Mouse (Mus musculus) lung, embryonic 15.5 days (tissue): ENCODE measurements around the gene Chd2. TPM values are rescaled to one million over a fixed set of nuclear protein-coding genes. Genes with fewer than 3 reads are reported as not detected.

Source experiments
- ATAC-seq: fragments of 200-750 bp; cut with Nextera tagmentation; 2 replicates; pipeline ENCODE4 v1.8.0; 2017; ENCODE audit warnings: moderate number of reproducible peaks, borderline replicate concordance; ENCODE audit not compliant: low FRiP score, low TSS enrichment; ENCODE audit errors: extremely low read depth
- H3K27ac ChIP-seq: fragments of 300-500 bp; sonication (generic); 2 replicates; pipeline ENCODE4 v1.5.1; 2015; ENCODE audit warnings: moderate library complexity, mild to moderate bottlenecking, inconsistent platforms
- H3K27me3 ChIP-seq: fragments of 300-500 bp; sonication (generic); 2 replicates; pipeline ENCODE4 v1.6.1; 2015; ENCODE audit warnings: inconsistent platforms
- H3K36me3 ChIP-seq: fragments of 300-500 bp; sonication (generic); 2 replicates; pipeline ENCODE4 v1.6.1; 2015; ENCODE audit warnings: inconsistent platforms
- H3K4me1 ChIP-seq: fragments of 300-500 bp; sonication (generic); 2 replicates; pipeline ENCODE4 v1.6.1; 2015; ENCODE audit warnings: inconsistent platforms
- H3K4me2 ChIP-seq: fragments of 300-500 bp; sonication (generic); 2 replicates; pipeline ENCODE4 v1.6.1; 2015; ENCODE audit warnings: inconsistent platforms, mild to moderate bottlenecking, moderate library complexity
- H3K4me3 ChIP-seq: fragments of 300-500 bp; sonication (generic); 2 replicates; pipeline ENCODE4 v1.5.1; 2015; ENCODE audit warnings: mild to moderate bottlenecking, inconsistent platforms
- H3K9ac ChIP-seq: fragments of 300-500 bp; sonication (generic); 2 replicates; pipeline ENCODE4 v1.6.1; 2015; ENCODE audit warnings: inconsistent platforms
- H3K9me3 ChIP-seq: fragments of 300-500 bp; sonication (generic); 2 replicates; pipeline ENCODE4 v1.6.1; 2016; ENCODE audit warnings: inconsistent platforms
- WGBS: fragments of 180-500 bp; shearing (Covaris S2); methylation state at CpG from one replicate; pipeline ENCODE4 v1.1.7; 2015; 5-methylcytosine and 5-hydroxymethylcytosine counted together
- polyA plus RNA-seq: library from polyadenylated mRNA; unstranded; fragments of >200 nt; fragmentation: Nextera tagmentation; extraction: Ambion mirVana; gene quantifications from 2 replicates; pipeline ENCODE4 v1.2.1, GENCODE M21; 2015

The Chd2 gene
- polyA plus RNA-seq, 1 experiment from 2014 or later = 59.0 TPM

DNA sequence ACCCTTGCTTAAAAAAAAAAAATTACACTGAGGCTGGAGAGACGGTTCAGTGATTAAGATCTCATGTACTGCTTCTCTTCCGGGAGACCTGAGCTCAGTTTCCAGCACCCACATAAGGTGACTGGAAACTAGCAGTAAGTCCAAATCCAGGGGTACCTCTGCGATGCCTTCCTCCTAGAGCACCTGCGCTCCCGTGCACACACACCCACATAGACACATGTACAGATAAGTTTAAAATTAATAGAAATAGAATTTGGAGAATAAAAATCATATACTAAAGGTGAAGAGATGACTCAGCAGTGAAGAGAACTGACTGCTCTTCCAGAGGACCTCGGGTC is 18.2 kb upstream of the Chd2 start:
- Histone ChIP-seq H3K36me3 (no peaks in the 10 kb centered on the region), H3K9ac (peak overlapping the region; percentile 66)
- 68% methylated on average over 6 of the region's 6 CpGs for WGBS

DNA sequence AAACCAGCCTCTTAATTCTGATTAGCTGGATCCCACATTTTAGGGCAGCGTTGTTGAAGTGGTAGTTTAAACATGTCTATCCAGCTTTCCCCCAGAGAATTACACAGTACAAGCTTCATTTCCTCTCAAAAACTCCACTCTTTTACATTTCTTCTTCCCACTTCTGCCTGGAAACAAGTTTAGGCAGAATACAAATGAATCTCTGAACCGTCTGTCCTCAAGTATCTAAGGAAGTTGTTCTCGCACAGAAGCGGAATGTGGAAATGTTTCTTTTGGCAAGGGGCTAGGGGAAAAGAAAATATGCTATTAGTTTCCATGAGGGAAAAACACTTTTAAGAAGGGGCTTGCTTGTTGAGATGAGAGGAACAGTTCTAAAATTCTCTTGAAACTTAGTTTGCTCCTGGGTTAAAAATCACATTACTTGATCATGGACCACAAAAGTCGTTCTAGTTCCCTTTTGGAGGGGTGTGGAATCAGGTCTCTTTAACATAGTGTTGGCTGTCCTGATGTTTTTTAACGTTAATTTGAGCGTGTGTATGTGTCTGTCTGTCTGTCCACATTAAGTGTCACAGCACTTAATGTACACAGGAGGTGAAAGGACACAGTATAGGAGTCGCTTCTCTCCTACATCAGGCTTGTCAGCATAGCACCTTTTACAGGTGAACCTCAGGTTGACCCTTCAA is 17.7 kb upstream of the Chd2 start:
- Histone ChIP-seq H3K9ac (peak overlapping the region; percentile 66), H3K27me3 (no peaks in the 10 kb centered on the region), H3K27ac (peak overlapping the region; percentile 98), H3K9me3 (no peaks in the 10 kb centered on the region), H3K36me3 (no peaks in the 10 kb centered on the region), H3K4me3 (peak overlapping the region; percentile 54), H3K4me1 (peaks cover 10% of the 10 kb centered on the region), H3K4me2 (peak overlapping the region; percentile 64)
- 5% methylated on average over 8 of the region's 8 CpGs for WGBS
- ATAC-seq = no peak

More for the DNA sequence above, 18.2 kb upstream of the Chd2 start:
- Histone ChIP-seq H3K27me3 (no peaks in the 10 kb centered on the region), H3K4me1 (peaks cover 10% of the 10 kb centered on the region), H3K4me3 (peak overlapping the region; percentile 54), H3K27ac (peak overlapping the region; percentile 98), H3K9me3 (no peaks in the 10 kb centered on the region), H3K4me2 (peak overlapping the region; percentile 64)
- ATAC-seq = no peak

DNA sequence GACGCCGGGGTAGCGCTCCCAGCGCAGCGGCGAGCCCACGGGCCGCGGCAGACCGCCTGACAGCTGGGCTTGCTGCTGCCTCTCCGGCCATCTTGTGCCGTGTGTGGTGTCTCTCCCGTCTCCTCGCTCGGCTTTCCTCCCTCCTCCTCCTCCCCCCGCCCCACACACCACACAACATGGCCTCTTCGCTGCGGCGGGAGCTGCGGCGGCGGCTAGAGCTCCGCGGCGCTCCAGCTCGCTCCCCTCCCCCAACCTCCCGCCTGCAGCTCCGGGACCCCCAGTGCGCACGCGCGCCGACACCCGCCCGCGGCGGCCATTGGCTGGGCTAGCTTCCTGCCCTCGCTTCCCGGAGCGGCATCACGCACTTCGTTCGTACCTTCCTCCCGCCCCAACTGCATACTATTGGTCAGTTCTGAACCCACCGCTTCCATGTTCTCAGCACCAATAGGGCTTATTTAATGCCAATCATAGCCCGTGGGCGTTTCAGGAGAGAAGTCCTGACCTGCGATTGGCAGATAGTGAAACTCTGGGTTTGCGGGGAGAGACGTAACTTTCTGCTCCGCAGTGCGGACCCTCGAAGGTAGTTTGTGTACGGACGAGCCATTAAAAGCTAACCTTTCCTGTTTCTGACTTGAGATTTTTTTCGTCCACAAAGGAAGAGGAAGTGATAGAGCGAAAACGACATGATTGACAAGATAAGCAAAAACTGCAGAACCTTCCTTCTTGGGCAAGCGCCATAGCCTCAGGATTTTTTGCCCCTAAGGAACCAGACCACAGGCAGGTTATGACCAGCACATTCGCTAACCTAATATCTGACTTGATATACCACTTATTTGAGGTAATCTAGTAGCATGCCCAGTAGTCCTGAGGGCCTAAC is 16.9 kb upstream of the Chd2 start:
- Histone ChIP-seq H3K27me3 (no peaks in the 10 kb centered on the region), H3K9ac (peak overlapping the region; percentile 100), H3K27ac (peak overlapping the region; percentile 99), H3K4me1 (peaks cover 10% of the 10 kb centered on the region), H3K9me3 (no peaks in the 10 kb centered on the region), H3K4me3 (peak overlapping the region; percentile 100), H3K4me2 (peak overlapping the region; percentile 64), H3K36me3 (no peaks in the 10 kb centered on the region)
- 1% methylated on average over 49 of the region's 60 CpGs for WGBS
- ATAC-seq = peak; percentile 100

DNA sequence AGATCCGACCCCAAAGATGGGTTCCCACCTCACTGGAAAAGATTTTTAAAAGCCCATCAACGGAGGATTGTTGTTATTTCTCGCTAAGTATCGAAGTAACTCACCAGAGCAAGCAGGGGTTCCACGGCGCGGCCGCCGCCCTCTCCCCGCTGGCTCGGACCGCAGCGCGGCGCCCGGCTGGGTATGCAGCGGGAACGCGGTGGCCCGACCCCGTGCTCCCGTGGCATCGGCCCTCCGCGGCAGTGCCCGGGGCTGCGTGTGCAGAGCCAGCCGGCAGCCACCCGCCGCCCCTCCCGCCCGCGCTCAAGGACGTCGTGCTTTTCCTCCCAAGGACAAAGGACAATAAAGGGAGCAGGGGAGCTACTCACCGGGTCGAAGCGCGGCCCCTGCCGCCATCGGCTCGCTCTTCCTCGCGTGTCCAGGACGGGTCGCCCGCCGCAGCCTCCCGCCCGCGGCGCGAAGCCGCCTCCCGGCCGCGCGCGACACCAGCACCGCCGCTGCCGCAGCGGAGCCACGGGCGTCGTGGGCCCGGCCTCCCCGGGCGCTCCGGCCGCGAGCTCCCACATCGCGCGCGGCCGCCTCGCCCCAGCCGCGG is 16.1 kb upstream of the Chd2 start:
- H3K4me2 ChIP-seq = no peak overlapping the region; the same call in 1 of the 2 replicates
- 2% methylated on average over 39 of the region's 80 CpGs for WGBS

DNA sequence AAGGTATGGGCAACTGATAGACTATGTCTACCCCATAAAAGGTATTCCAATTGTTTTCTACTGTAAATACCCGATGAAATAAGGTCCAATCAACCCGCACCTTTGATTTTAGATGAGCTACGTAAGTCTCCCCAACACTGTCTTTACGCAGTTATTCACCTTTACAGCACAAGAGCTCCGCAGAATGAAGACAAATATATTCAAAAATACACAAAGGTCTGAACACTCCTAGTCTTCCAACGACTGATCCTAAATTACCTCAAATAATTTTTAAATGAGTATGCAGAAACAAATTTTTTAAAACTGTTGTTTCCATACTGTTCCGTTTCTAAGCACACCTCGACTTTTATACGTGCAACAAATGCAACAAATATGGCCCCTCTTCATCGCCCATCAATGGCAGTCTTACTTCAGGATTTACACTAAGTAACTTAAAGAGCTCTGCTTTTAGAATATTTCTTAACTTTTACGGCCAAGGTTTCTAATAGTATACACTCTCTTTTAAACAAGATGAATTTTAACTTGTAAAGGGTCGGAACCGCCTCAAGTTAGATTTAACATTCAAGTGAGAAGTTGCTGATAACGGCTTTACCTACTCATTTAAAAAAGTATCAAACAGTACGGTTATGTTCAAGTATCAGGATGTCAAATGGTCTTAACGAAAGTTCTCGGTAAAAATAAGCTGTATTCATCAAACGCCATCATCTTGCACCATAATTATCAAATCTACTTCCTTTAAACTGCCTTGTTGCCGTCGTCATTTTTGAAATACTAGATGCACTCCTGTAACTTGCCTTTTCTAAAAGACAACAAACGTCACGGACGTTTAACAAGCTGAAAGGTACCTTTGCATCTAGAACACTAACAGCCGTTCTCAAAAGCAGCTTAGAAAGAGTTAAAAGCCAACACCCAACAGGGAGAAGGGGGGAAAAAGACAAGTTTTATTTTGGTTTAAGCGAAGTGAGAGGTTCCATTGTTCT is 15.3 kb upstream of the Chd2 start:
- peak overlapping the region; percentile 49; the same call in 1 of the 2 replicates for H3K4me2 ChIP-seq
- no peaks in the 10 kb centered on the region for H3K27me3 ChIP-seq
- H3K27ac ChIP-seq = peak overlapping the region; percentile 99
- ATAC-seq = no peak
- H3K36me3 ChIP-seq = no peaks in the 10 kb centered on the region
- peak overlapping the region; percentile 100 for H3K9ac ChIP-seq
- peak overlapping the region; percentile 100 for H3K4me3 ChIP-seq
- H3K9me3 ChIP-seq = no peaks in the 10 kb centered on the region
- under 1% methylated on average over 25 of the region's 25 CpGs for WGBS
- H3K4me1 ChIP-seq = peaks cover 17% of the 10 kb centered on the region

More for the DNA sequence above, 16.1 kb upstream of the Chd2 start:
- peak overlapping the region; percentile 100 for H3K4me3 ChIP-seq
- no peaks in the 10 kb centered on the region for H3K9me3 ChIP-seq
- H3K27me3 ChIP-seq = no peaks in the 10 kb centered on the region
- H3K27ac ChIP-seq = peak overlapping the region; percentile 99
- peaks cover 11% of the 10 kb centered on the region for H3K4me1 ChIP-seq
- H3K36me3 ChIP-seq = no peaks in the 10 kb centered on the region
- ATAC-seq = peak; percentile 1
- H3K9ac ChIP-seq = peak overlapping the region; percentile 100

DNA sequence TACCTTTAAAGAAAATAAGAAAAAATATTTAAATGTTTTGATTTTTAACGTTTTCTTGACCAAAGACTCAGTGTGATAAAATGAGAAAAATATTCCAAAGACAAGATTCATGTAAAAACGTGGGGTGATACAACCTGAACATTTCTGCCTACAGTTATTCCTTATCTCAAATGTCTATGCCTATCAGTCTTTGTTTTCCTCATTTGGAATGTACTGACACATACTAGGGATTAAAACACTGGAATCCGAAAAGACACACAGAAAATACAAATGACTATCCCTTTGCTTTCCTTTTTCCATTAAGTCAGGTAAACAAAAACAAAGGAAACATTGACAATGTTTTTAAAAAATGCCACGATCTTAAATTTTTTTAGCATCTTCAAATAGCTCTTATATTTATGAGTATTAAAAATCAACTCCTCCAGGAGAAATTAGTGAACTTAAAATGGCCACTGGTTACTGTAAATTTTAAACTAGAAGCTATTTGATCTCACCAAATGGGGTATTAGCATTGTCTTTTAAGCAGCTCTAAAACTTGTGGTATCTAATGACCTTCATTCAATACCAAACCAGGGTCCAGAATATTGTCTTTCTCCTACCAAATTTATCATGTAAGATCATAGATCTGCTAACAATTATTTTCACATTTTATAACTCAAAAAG is 14.4 kb upstream of the Chd2 start:
- 0 out of 2 replicates have a peak, but pooled peaks cover 2% of the 10 kb centered on the region for H3K36me3 ChIP-seq
- 2% methylated on average over 4 of the region's 4 CpGs for WGBS
- no peak for ATAC-seq
- H3K9ac ChIP-seq = peak overlapping the region; percentile 43; the same call in 1 of the 2 replicates
- no peaks in the 10 kb centered on the region for H3K9me3 ChIP-seq
- peak overlapping the region; percentile 49 for H3K4me2 ChIP-seq
- H3K27me3 ChIP-seq = no peaks in the 10 kb centered on the region
- H3K4me1 ChIP-seq = peaks cover 18% of the 10 kb centered on the region
- no peak overlapping the region for H3K27ac ChIP-seq
- H3K4me3 ChIP-seq = peak overlapping the region; percentile 100

DNA sequence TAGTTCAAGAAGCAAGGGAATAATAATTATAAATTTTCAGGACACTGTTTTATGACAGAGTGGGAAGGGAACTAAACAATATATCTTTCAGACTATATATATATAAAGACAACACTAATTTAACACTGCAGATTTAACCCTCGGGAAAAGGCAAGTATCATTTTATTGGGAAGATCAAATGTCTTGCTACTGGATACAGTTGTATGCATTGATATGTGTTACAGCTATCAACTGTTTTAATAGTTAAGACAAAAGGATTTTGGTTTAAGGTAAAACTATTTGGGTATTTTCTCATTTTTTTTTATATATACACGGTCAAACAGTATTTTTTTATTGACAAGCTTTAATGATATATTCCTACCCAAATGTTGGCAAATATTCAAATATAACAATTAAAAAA is 13.2 kb upstream of the Chd2 start:
- ATAC-seq = no peak
- Histone ChIP-seq H3K27ac (no peak overlapping the region), H3K9me3 (no peaks in the 10 kb centered on the region), H3K27me3 (no peaks in the 10 kb centered on the region), H3K4me1 (peaks cover 15% of the 10 kb centered on the region), H3K4me2 (no peak overlapping the region; the same call in 1 of the 2 replicates), H3K36me3 (peaks cover 10% of the 10 kb centered on the region), H3K9ac (no peak overlapping the region), H3K4me3 (no peak overlapping the region)
- 23% methylated on average over 2 of the region's 2 CpGs for WGBS

DNA sequence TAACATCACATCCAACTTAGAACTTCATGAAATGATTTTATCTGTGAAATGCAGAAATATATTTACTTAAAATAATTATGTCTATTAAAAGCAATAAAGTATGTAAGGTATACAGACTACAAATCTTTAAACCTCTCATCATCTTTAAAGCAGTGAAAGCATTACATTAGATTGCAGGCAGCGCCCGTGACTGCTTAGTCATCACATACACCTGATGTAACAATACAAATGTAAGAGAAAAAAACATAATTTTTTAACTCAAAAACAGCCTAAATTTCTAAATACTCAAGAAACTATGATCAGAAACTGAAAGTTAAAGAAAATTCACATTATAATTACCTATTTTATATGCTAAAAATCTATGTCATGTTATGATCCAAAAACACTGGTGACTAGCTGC is 11.5 kb upstream of the Chd2 start:
- no peaks in the 10 kb centered on the region for H3K9me3 ChIP-seq
- H3K36me3 ChIP-seq = peaks cover 21% of the 10 kb centered on the region
- ATAC-seq = no peak
- no peak overlapping the region for H3K4me3 ChIP-seq
- WGBS = 54% methylated on average over 2 of the region's 2 CpGs
- no peak overlapping the region for H3K9ac ChIP-seq
- peaks cover 15% of the 10 kb centered on the region for H3K4me1 ChIP-seq
- H3K27ac ChIP-seq = no peak overlapping the region
- no peak overlapping the region; the same call in 1 of the 2 replicates for H3K4me2 ChIP-seq
- no peaks in the 10 kb centered on the region for H3K27me3 ChIP-seq

DNA sequence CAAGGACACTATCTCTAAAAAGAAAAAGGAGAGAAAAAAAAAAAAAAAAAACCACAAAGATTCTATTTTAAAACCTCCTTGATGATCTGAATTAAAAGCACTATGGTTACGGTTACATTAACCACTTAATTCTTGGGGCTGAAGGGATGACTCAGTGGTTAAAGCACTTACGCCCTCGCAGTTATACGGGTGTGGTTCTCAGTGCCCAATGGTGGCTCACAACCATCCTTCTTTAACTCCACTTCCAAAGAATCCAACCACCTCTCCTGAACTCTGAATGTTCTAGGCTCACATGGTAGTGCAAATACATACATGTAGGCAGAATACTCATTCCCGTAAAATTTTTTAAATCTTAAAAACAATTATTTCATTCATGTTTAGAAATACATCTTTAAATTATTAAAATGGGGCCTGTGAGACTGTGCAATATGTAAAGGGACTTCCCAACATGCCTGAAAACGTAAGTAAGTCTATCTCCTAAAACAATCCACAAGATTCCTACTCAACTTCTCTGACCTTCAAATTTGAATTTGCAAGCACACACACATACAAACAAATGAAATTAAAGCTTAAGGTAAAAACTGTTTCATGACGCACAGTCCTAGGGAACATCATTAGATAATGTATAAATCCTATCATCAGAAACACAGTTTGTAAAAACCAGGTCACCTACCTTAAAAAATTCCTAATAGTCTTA is 10.6 kb upstream of the Chd2 start:
- 71% methylated on average over 7 of the region's 7 CpGs for WGBS
- no peaks in the 10 kb centered on the region for H3K9me3 ChIP-seq
- H3K27me3 ChIP-seq = no peaks in the 10 kb centered on the region
- peaks cover 18% of the 10 kb centered on the region for H3K4me1 ChIP-seq
- H3K9ac ChIP-seq = no peak overlapping the region
- ATAC-seq = no peak
- H3K36me3 ChIP-seq = peaks cover 24% of the 10 kb centered on the region
- H3K4me2 ChIP-seq = peak overlapping the region; percentile 26
- H3K4me3 ChIP-seq = peak overlapping the region; percentile 10; the same call in 1 of the 2 replicates
- H3K27ac ChIP-seq = no peak overlapping the region

DNA sequence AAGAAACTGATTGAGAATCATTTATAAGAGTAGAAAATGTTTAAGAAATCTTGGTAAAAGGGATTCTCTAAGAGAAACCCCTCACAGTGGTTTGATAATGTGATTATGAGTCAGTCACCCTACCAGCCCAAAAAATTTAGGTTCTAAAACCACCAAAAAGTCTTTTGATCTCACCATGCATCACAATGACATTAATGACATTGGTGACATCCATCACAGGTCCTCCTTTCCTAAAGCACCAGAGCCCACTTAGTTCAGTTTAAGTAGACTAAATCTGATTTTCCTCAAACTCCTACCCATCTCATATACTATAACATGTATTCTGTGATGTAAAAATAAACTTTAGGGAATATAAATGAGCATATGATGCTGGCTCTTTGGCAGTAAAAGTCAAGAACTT is 9.7 kb upstream of the Chd2 start:
- no peak for ATAC-seq
- no peaks in the 10 kb centered on the region for H3K27me3 ChIP-seq
- no peak overlapping the region for H3K27ac ChIP-seq
- no peaks in the 10 kb centered on the region for H3K9me3 ChIP-seq
- no peak overlapping the region for H3K4me2 ChIP-seq
- peaks cover 25% of the 10 kb centered on the region for H3K4me1 ChIP-seq
- peaks cover 27% of the 10 kb centered on the region for H3K36me3 ChIP-seq
- H3K4me3 ChIP-seq = no peak overlapping the region
- no peak overlapping the region for H3K9ac ChIP-seq
